Mouse (Mus musculus): ENCODE results near the gene Gimap4.

Gimap4 gene

GRCm38 (mm10) chr6:48684319-48684718 is at the start of gene Gimap4:
Gene Gimap4, plus strand, starts transcription at chr6:48684549.
- no peak for DNase-seq

GRCm38 (mm10) chr6:48635105-48635504 is 49.2 kb upstream of the Gimap4 start:
- no peak for DNase-seq

- no peak for DNase-seq
Measured at GRCm38 (mm10) chr6:48636515-48636914, 47.8 kb upstream of the Gimap4 start.

GRCm38 (mm10) chr6:48637811-48638500 is 46.4 kb upstream of the Gimap4 start:
- DNase-seq = no peak

- DNase-seq = no peak
Measured at GRCm38 (mm10) chr6:48638553-48638952, 45.8 kb upstream of the Gimap4 start.

GRCm38 (mm10) chr6:48641391-48641790 is 43.0 kb upstream of the Gimap4 start:
- no peak for DNase-seq

- no peak for DNase-seq
Measured at GRCm38 (mm10) chr6:48642764-48643292, 41.5 kb upstream of the Gimap4 start.

GRCm38 (mm10) chr6:48645660-48646308 is 38.6 kb upstream of the Gimap4 start:
- DNase-seq = peak; percentile 50

GRCm38 (mm10) chr6:48646309-48646690 is 38.0 kb upstream of the Gimap4 start:
- DNase-seq = no peak

- DNase-seq = no peak
Measured at GRCm38 (mm10) chr6:48646995-48647394, 37.4 kb upstream of the Gimap4 start, which contains the start of gene Gimap8. Gene Gimap8, plus strand, starts transcription at chr6:48647234.

- DNase-seq = no peak
Measured at GRCm38 (mm10) chr6:48647611-48648010, 36.7 kb upstream of the Gimap4 start.

- no peak for DNase-seq
Measured at GRCm38 (mm10) chr6:48648779-48649178, 35.6 kb upstream of the Gimap4 start.

GRCm38 (mm10) chr6:48650041-48650440 is 34.3 kb upstream of the Gimap4 start:
- no peak for DNase-seq

- DNase-seq = no peak
Measured at GRCm38 (mm10) chr6:48658721-48659120, 25.6 kb upstream of the Gimap4 start.

GRCm38 (mm10) chr6:48664750-48665149 is 19.6 kb upstream of the Gimap4 start:
- DNase-seq = no peak

GRCm38 (mm10) chr6:48665471-48665870 is 18.9 kb upstream of the Gimap4 start:
- no peak for DNase-seq

GRCm38 (mm10) chr6:48666159-48666586 is 18.2 kb upstream of the Gimap4 start:
- DNase-seq = no peak

- no peak for DNase-seq
Measured at GRCm38 (mm10) chr6:48668022-48668421, 16.3 kb upstream of the Gimap4 start.

- DNase-seq = no peak
Measured at GRCm38 (mm10) chr6:48669446-48669969, 14.8 kb upstream of the Gimap4 start.

GRCm38 (mm10) chr6:48674291-48675058 is 9.9 kb upstream of the Gimap4 start:
- DNase-seq = no peak

- DNase-seq = no peak
Measured at GRCm38 (mm10) chr6:48675400-48675930, 8.9 kb upstream of the Gimap4 start.

GRCm38 (mm10) chr6:48675931-48676859 is 8.2 kb upstream of the Gimap4 start, which contains the start of gene Gimap9:
Gene Gimap9, plus strand, starts transcription at chr6:48676129.
- DNase-seq = no peak
